Mouse (Mus musculus) spleen, postnatal 4 days (tissue): ENCODE measurements around the gene Tmem178.

Source experiments
- DNase-seq, 2 experiments: peaks; one replicate each; pipeline ENCODE4 v3.0.0; 2022; ENCODE audit warnings: low spot score in 2 of 2

Tmem178 gene

GRCm38 (mm10) chr17:80997226-80997625 is 52.8 kb downstream of the Tmem178 start:
- no peak for DNase-seq

- DNase-seq, result no peak
Observed at GRCm38 (mm10) chr17:80998958-80999357, 54.5 kb downstream of the Tmem178 start.

- no peak for DNase-seq
Observed at GRCm38 (mm10) chr17:81001010-81001409, 56.6 kb downstream of the Tmem178 start.

- no peak for DNase-seq
Observed at GRCm38 (mm10) chr17:81001647-81002046, 57.2 kb downstream of the Tmem178 start.

GRCm38 (mm10) chr17:81002130-81002529 is 57.7 kb downstream of the Tmem178 start:
- DNase-seq, result no peak

GRCm38 (mm10) chr17:81004454-81004853 is 60.0 kb downstream of the Tmem178 start:
- DNase-seq, result no peak

- no peak for DNase-seq
Observed at GRCm38 (mm10) chr17:81005292-81005691, 60.9 kb downstream of the Tmem178 start.

- DNase-seq, result no peak
Observed at GRCm38 (mm10) chr17:81009112-81009511, 64.7 kb downstream of the Tmem178 start.

- no peak for DNase-seq
Observed at GRCm38 (mm10) chr17:81010199-81010598, 65.8 kb downstream of the Tmem178 start.

- no peak for DNase-seq
Observed at GRCm38 (mm10) chr17:81010844-81011685, 66.6 kb downstream of the Tmem178 start.

- peak in 1 of 2 experiments; percentile 28 for DNase-seq
Observed at GRCm38 (mm10) chr17:81015814-81016447, 71.5 kb downstream of the Tmem178 start.

- no peak for DNase-seq
Observed at GRCm38 (mm10) chr17:81017132-81017531, 72.7 kb downstream of the Tmem178 start.

- DNase-seq, result no peak
Observed at GRCm38 (mm10) chr17:81027331-81027730, 82.9 kb downstream of the Tmem178 start.

- DNase-seq, result no peak
Observed at GRCm38 (mm10) chr17:81031830-81032442, 87.5 kb downstream of the Tmem178 start.

GRCm38 (mm10) chr17:81032957-81033356 is 88.5 kb downstream of the Tmem178 start:
- DNase-seq, result no peak

- no peak for DNase-seq
Observed at GRCm38 (mm10) chr17:81035354-81035753, 90.9 kb downstream of the Tmem178 start.

- no peak for DNase-seq
Observed at GRCm38 (mm10) chr17:81038707-81039408, 94.4 kb downstream of the Tmem178 start.

- DNase-seq, result no peak
Observed at GRCm38 (mm10) chr17:81041662-81042061, 97.2 kb downstream of the Tmem178 start.

- DNase-seq, result no peak
Observed at GRCm38 (mm10) chr17:81044356-81044755, 99.9 kb downstream of the Tmem178 start.

GRCm38 (mm10) chr17:81045115-81045514 is 100.7 kb downstream of the Tmem178 start:
- no peak for DNase-seq

- peak; percentile 44 to 70 for DNase-seq
Observed at GRCm38 (mm10) chr17:81045525-81046150, 101.2 kb downstream of the Tmem178 start.
